Mouse (Mus musculus) midbrain, postnatal 0 days (tissue): ENCODE results near the gene Tbc1d30. TPM values are rescaled to one million over a fixed set of nuclear protein-coding genes. Genes with fewer than 3 reads are reported as not detected.

Experiments
- ATAC-seq: fragments of 200-750 bp; cut with Nextera tagmentation; 2 replicates; pipeline ENCODE4 v1.8.0; 2017; ENCODE audit warnings: moderate number of reproducible peaks, mild to moderate bottlenecking, moderate TSS enrichment, moderate library complexity; ENCODE audit not compliant: low FRiP score
- DNase-seq: peaks from one replicate; pipeline ENCODE4 v3.0.0-alpha.2; 2015; ENCODE audit warnings: low spot score
- H3K27ac ChIP-seq: fragments of 300-500 bp; sonication (generic); 2 replicates; pipeline ENCODE4 v1.5.1; 2014; ENCODE audit warnings: low read depth, mild to moderate bottlenecking, low read length, mixed read lengths
- H3K27me3 ChIP-seq: fragments of 300-500 bp; sonication (generic); 2 replicates; pipeline ENCODE4 v1.6.1; 2014; ENCODE audit warnings: low read length, control low read depth, mixed read lengths; ENCODE audit not compliant: insufficient read depth
- H3K36me3 ChIP-seq: fragments of 300-500 bp; sonication (generic); 2 replicates; pipeline ENCODE4 v1.6.1; 2014; ENCODE audit warnings: low read length, control low read depth, mixed read lengths; ENCODE audit not compliant: insufficient read depth
- H3K4me1 ChIP-seq: fragments of 300-500 bp; sonication (generic); 2 replicates; pipeline ENCODE4 v1.6.1; 2014; ENCODE audit warnings: mild to moderate bottlenecking, control low read depth, antibody characterized with exemption, low read length, mixed read lengths; ENCODE audit not compliant: insufficient read depth
- H3K4me2 ChIP-seq: fragments of 300-500 bp; sonication (generic); 2 replicates; pipeline ENCODE4 v1.6.1; 2014; ENCODE audit warnings: low read depth, mild to moderate bottlenecking, low read length, mixed read lengths; ENCODE audit not compliant: poor library complexity, severe bottlenecking
- H3K4me3 ChIP-seq: fragments of 300-500 bp; sonication (generic); 2 replicates; pipeline ENCODE4 v1.5.1; 2014; ENCODE audit warnings: low read depth, mild to moderate bottlenecking, low read length, moderate library complexity
- H3K9ac ChIP-seq: fragments of 300-500 bp; sonication (generic); replicated peaks from 2 replicates; pipeline ENCODE4 v1.6.1; 2014; ENCODE audit warnings: mild to moderate bottlenecking, low read length, moderate library complexity, mixed read lengths; ENCODE audit not compliant: poor library complexity, severe bottlenecking
- H3K9me3 ChIP-seq: fragments of 300-500 bp; sonication (generic); 2 replicates; pipeline ENCODE4 v1.6.1; 2016; ENCODE audit warnings: low read length, control low read depth
- CTCF ChIP-seq: IDR thresholded peaks from 2 replicates; pipeline ENCODE4 v1.5.1; 2016; ENCODE audit warnings: antibody characterized with exemption, mild to moderate bottlenecking
- WGBS: fragments of 180-500 bp; shearing (Covaris S2); extraction: QIAGEN DNeasy Blood & Tissue Kit; methylation state at CpG from one replicate; pipeline ENCODE4 v1.1.7; 2014; 5-methylcytosine and 5-hydroxymethylcytosine counted together
- polyA plus RNA-seq: library from polyadenylated mRNA; unstranded; fragments of >200 nt; fragmentation: Nextera tagmentation; extraction: Ambion mirVana; gene quantifications from 2 replicates; pipeline ENCODE4 v1.2.1, GENCODE M21; 2015
- total RNA-seq: library from RNA; depleted of rRNA; stranded (reverse); fragments of >200 nt; gene quantifications from 2 replicates; pipeline ENCODE4 v1.2.3, GENCODE M21; 2014

Tbc1d30 gene
- total and polyA plus RNA-seq, 2 experiments from 2014 or later = 8.3 to 49.1 TPM

- Histone ChIP-seq H3K9me3 (peaks cover 6% of the 10 kb centered on the region; the same call in 1 of the 2 replicates), H3K27ac (no peak overlapping the region), H3K27me3 (no peaks in the 10 kb centered on the region), H3K9ac (no peak overlapping the region), H3K36me3 (no peaks in the 10 kb centered on the region), H3K4me3 (no peak overlapping the region), H3K4me1 (no peaks in the 10 kb centered on the region), H3K4me2 (no peak overlapping the region)
- TF ChIP-seq CTCF = no peak
- 91% methylated on average over 14 of the region's 15 CpGs for WGBS
- DNase-seq = no peak
- no peak for ATAC-seq
Measured at GRCm38 (mm10) chr10:121228422-121228953, 122.6 kb downstream of the Tbc1d30 start.

GRCm38 (mm10) chr10:121227988-121228409 is 123.1 kb downstream of the Tbc1d30 start:
- Histone ChIP-seq H3K9me3 (peaks cover 6% of the 10 kb centered on the region; the same call in 1 of the 2 replicates), H3K27ac (no peak overlapping the region), H3K27me3 (no peaks in the 10 kb centered on the region), H3K4me2 (no peak overlapping the region), H3K36me3 (no peaks in the 10 kb centered on the region), H3K4me1 (no peaks in the 10 kb centered on the region), H3K9ac (no peak overlapping the region), H3K4me3 (no peak overlapping the region)
- 64% methylated on average over 16 of the region's 16 CpGs for WGBS
- no peak for TF ChIP-seq CTCF
- DNase-seq (no peak), ATAC-seq (no peak)

- ATAC-seq (no peak), DNase-seq (no peak)
- no peaks in the 10 kb centered on the region for H3K27me3 ChIP-seq
- no peak overlapping the region for H3K4me2 ChIP-seq
- H3K4me3 ChIP-seq = no peak overlapping the region
- peaks cover 6% of the 10 kb centered on the region; the same call in 1 of the 2 replicates for H3K9me3 ChIP-seq
- no peak overlapping the region for H3K27ac ChIP-seq
- 87% methylated on average over 5 of the region's 5 CpGs for WGBS
- no peak for TF ChIP-seq CTCF
- no peak overlapping the region for H3K9ac ChIP-seq
- H3K4me1 ChIP-seq = no peaks in the 10 kb centered on the region
- H3K36me3 ChIP-seq = no peaks in the 10 kb centered on the region
Measured at GRCm38 (mm10) chr10:121227403-121227802, 123.7 kb downstream of the Tbc1d30 start.

- Histone ChIP-seq H3K36me3 (no peaks in the 10 kb centered on the region), H3K4me3 (no peak overlapping the region), H3K4me2 (no peak overlapping the region), H3K9me3 (0 out of 2 replicates have a peak, but pooled peaks cover under 1% of the 10 kb centered on the region), H3K4me1 (no peaks in the 10 kb centered on the region), H3K9ac (no peak overlapping the region), H3K27me3 (no peaks in the 10 kb centered on the region), H3K27ac (no peak overlapping the region)
- 77% methylated on average over 6 of the region's 6 CpGs for WGBS
- peak; percentile 46 for TF ChIP-seq CTCF
- ATAC-seq (no peak), DNase-seq (peak; percentile 8)
Measured at GRCm38 (mm10) chr10:121225636-121226035, 125.4 kb downstream of the Tbc1d30 start.

- 93% methylated on average over 4 of the region's 4 CpGs for WGBS
- Histone ChIP-seq H3K36me3 (no peaks in the 10 kb centered on the region), H3K4me2 (no peak overlapping the region), H3K9me3 (0 out of 2 replicates have a peak, but pooled peaks cover 4% of the 10 kb centered on the region), H3K27me3 (no peaks in the 10 kb centered on the region), H3K4me3 (no peak overlapping the region), H3K9ac (no peak overlapping the region), H3K27ac (no peak overlapping the region), H3K4me1 (no peaks in the 10 kb centered on the region)
- no peak for TF ChIP-seq CTCF
- no peak for ATAC-seq
- no peak for DNase-seq
Measured at GRCm38 (mm10) chr10:121222881-121223280, 128.2 kb downstream of the Tbc1d30 start.

- ATAC-seq (no peak), DNase-seq (no peak)
- no peaks in the 10 kb centered on the region for H3K36me3 ChIP-seq
- H3K9ac ChIP-seq = no peak overlapping the region
- no peak overlapping the region for H3K4me3 ChIP-seq
- WGBS = 90% methylated on average over 7 of the region's 7 CpGs
- H3K9me3 ChIP-seq = 0 out of 2 replicates have a peak, but pooled peaks cover 4% of the 10 kb centered on the region
- no peak for TF ChIP-seq CTCF
- H3K4me2 ChIP-seq = no peak overlapping the region
- H3K27me3 ChIP-seq = no peaks in the 10 kb centered on the region
- H3K27ac ChIP-seq = no peak overlapping the region
- no peaks in the 10 kb centered on the region for H3K4me1 ChIP-seq
Measured at GRCm38 (mm10) chr10:121218616-121219015, 132.5 kb downstream of the Tbc1d30 start.
